Mouse (Mus musculus) MEL (cell line): Measurements from ENCODE around the gene Rftn2. TPM values are rescaled to one million over a fixed set of nuclear protein-coding genes. Genes with fewer than 3 reads are reported as not detected.

ENCODE experiments used
- DNase-seq: peaks from one replicate; pipeline ENCODE4 v3.0.0; 2011; ENCODE audit warnings: low read depth, low spot score
- H3K27ac ChIP-seq: 2 replicates; pipeline ENCODE4 v1.5.1; 2012; ENCODE audit warnings: low read depth, mild to moderate bottlenecking, control low read depth, low read length, moderate library complexity; ENCODE audit not compliant: control insufficient read depth
- H3K27me3 ChIP-seq, 2 experiments: fragments of 150-350 bp in 1 of 2; sonication (generic) in 1 of 2; 2 replicates each; pipeline ENCODE4 v1.6.1; 2012; ENCODE audit warnings: low read length in 2 of 2, mild to moderate bottlenecking in 2 of 2, improper control_type of control experiment in 1 of 2, moderate library complexity in 1 of 2; ENCODE audit not compliant: insufficient read depth in 2 of 2, control insufficient read depth in 1 of 2
- H3K36me3 ChIP-seq, 2 experiments: 2 replicates each; pipeline ENCODE4 v1.6.1; 2012 to 2014; ENCODE audit warnings: low read length in 2 of 2, improper control_type of control experiment in 1 of 2, inconsistent platforms in 1 of 2, mild to moderate bottlenecking in 1 of 2; ENCODE audit not compliant: insufficient read depth in 2 of 2, control insufficient read depth in 1 of 2
- H3K4me1 ChIP-seq, 2 experiments: fragments of 150-350 bp in 1 of 2; sonication (generic) in 1 of 2; 2 replicates each; pipeline ENCODE4 v1.6.1; 2012; ENCODE audit warnings: low read length in 2 of 2, improper control_type of control experiment in 1 of 2, mild to moderate bottlenecking in 1 of 2; ENCODE audit not compliant: insufficient read depth in 2 of 2, control insufficient read depth in 1 of 2
- H3K4me3 ChIP-seq, 2 experiments: fragments of 150-350 bp in 1 of 2; sonication (generic) in 1 of 2; 2 replicates each; pipeline ENCODE4 v1.5.1; 2012; ENCODE audit warnings: low read depth in 2 of 2, low read length in 2 of 2, mild to moderate bottlenecking in 2 of 2, moderate library complexity in 2 of 2, control low read depth in 1 of 2, improper control_type of control experiment in 1 of 2; ENCODE audit not compliant: control insufficient read depth in 1 of 2, insufficient read depth in 1 of 2
- H3K79me2 ChIP-seq: 2 replicates; pipeline ENCODE4 v1.6.1; 2012; ENCODE audit warnings: mild to moderate bottlenecking, low read length, moderate library complexity; ENCODE audit not compliant: control insufficient read depth, poor library complexity, insufficient read depth
- H3K9ac ChIP-seq: 2 replicates; pipeline ENCODE4 v1.6.1; 2012; ENCODE audit warnings: low read depth, mild to moderate bottlenecking, control low read depth, low read length, moderate library complexity; ENCODE audit not compliant: control insufficient read depth, poor library complexity, severe bottlenecking
- H3K9me3 ChIP-seq: fragments of 150-350 bp; sonication (generic); replicated peaks from 2 replicates; pipeline ENCODE4 v1.6.1; 2012; ENCODE audit warnings: mild to moderate bottlenecking, low read length, improper control_type of control experiment, moderate library complexity; ENCODE audit not compliant: insufficient read depth
- BHLHE40 ChIP-seq: IDR thresholded peaks from 2 replicates; pipeline ENCODE4 v1.6.1; 2012; ENCODE audit warnings: low read depth, mild to moderate bottlenecking, inconsistent platforms, low read length, improper control_type of control experiment, borderline replicate concordance
- CHD1 ChIP-seq: IDR thresholded peaks from 2 replicates; pipeline ENCODE4 v1.6.1; 2012; ENCODE audit warnings: low read depth, mild to moderate bottlenecking, inconsistent platforms, low read length, improper control_type of control experiment
- CHD2 ChIP-seq: IDR thresholded peaks from 2 replicates; pipeline ENCODE4 v1.6.1; 2011; ENCODE audit warnings: low read length, improper control_type of control experiment
- E2F4 ChIP-seq: IDR thresholded peaks from 2 replicates; pipeline ENCODE4 v1.6.1; 2011; ENCODE audit warnings: low read depth, low read length, improper control_type of control experiment, borderline replicate concordance
- ELF1 ChIP-seq: IDR thresholded peaks from 2 replicates; pipeline ENCODE4 v1.6.1; 2014; ENCODE audit warnings: low read depth, mild to moderate bottlenecking, inconsistent platforms, low read length, improper control_type of control experiment, moderate library complexity
- EP300 ChIP-seq, 2 experiments: IDR thresholded peaks; 2 replicates each; pipeline ENCODE4 v1.6.1; 2011; ENCODE audit warnings: improper control_type of control experiment in 2 of 2, low read length in 2 of 2, low read depth in 1 of 2, mild to moderate bottlenecking in 1 of 2
- ETS1 ChIP-seq: IDR thresholded peaks from 2 replicates; pipeline ENCODE4 v1.6.1; 2012; ENCODE audit warnings: low read depth, mild to moderate bottlenecking, inconsistent platforms, low read length, improper control_type of control experiment, moderate library complexity
- GABPA ChIP-seq: IDR thresholded peaks from 2 replicates; pipeline ENCODE4 v1.6.1; 2012; ENCODE audit warnings: low read depth, mild to moderate bottlenecking, inconsistent platforms, low read length, improper control_type of control experiment, moderate library complexity
- GATA1 ChIP-seq: IDR thresholded peaks from 2 replicates; pipeline ENCODE4 v1.6.1; 2011; ENCODE audit warnings: low read depth, low read length, improper control_type of control experiment
- HCFC1 ChIP-seq: IDR thresholded peaks from 2 replicates; pipeline ENCODE4 v1.6.1; 2012; ENCODE audit warnings: low read depth, mild to moderate bottlenecking, inconsistent platforms, low read length, improper control_type of control experiment, moderate library complexity
- KAT2A ChIP-seq: conservative IDR thresholded peaks from 2 replicates; pipeline ENCODE4 v1.6.1; 2012; ENCODE audit warnings: low read depth, low read length, improper control_type of control experiment, inconsistent platforms
- MAFK ChIP-seq: IDR thresholded peaks from 2 replicates; pipeline ENCODE4 v1.6.1; 2011; ENCODE audit warnings: low read depth, mild to moderate bottlenecking, low read length, improper control_type of control experiment, borderline replicate concordance
- MAX ChIP-seq: IDR thresholded peaks from 2 replicates; pipeline ENCODE4 v1.6.1; 2011; ENCODE audit warnings: low read length, improper control_type of control experiment
- MYB ChIP-seq: IDR thresholded peaks from 2 replicates; pipeline ENCODE4 v1.6.1; 2011; ENCODE audit warnings: mild to moderate bottlenecking, low read depth, low read length, improper control_type of control experiment
- MYC ChIP-seq: IDR thresholded peaks from 2 replicates; pipeline ENCODE4 v1.6.1; 2011; ENCODE audit warnings: low read depth, mild to moderate bottlenecking, low read length, improper control_type of control experiment, moderate library complexity
- NELFE ChIP-seq: IDR thresholded peaks from 2 replicates; pipeline ENCODE4 v1.6.1; 2011; ENCODE audit warnings: low read depth, low read length, improper control_type of control experiment
- NRF1 ChIP-seq: IDR thresholded peaks from 2 replicates; pipeline ENCODE4 v1.6.1; 2014; ENCODE audit warnings: low read depth, mild to moderate bottlenecking, inconsistent platforms, low read length, improper control_type of control experiment, moderate library complexity; ENCODE audit not compliant: poor library complexity, insufficient read depth, severe bottlenecking
- POLR2AphosphoS2 ChIP-seq: IDR thresholded peaks from 2 replicates; pipeline ENCODE4 v1.6.1; 2011; ENCODE audit warnings: low read length, improper control_type of control experiment
- RCOR1 ChIP-seq: IDR thresholded peaks from 2 replicates; pipeline ENCODE4 v1.6.1; 2012; ENCODE audit warnings: low read depth, mild to moderate bottlenecking, inconsistent platforms, low read length, improper control_type of control experiment
- SIN3A ChIP-seq: IDR thresholded peaks from 2 replicates; pipeline ENCODE4 v1.6.1; 2012; ENCODE audit warnings: low read length, improper control_type of control experiment, inconsistent platforms
- SMC3 ChIP-seq: IDR thresholded peaks from 2 replicates; pipeline ENCODE4 v1.6.1; 2011; ENCODE audit warnings: low read depth, low read length, improper control_type of control experiment
- TAL1 ChIP-seq: IDR thresholded peaks from 2 replicates; pipeline ENCODE4 v1.6.1; 2012; ENCODE audit warnings: mild to moderate bottlenecking, inconsistent platforms, low read length, moderate library complexity, mixed read lengths
- TBP ChIP-seq: IDR thresholded peaks from 2 replicates; pipeline ENCODE4 v1.8.0; 2011; ENCODE audit warnings: low read depth, low read length, improper control_type of control experiment
- TCF12 ChIP-seq: IDR thresholded peaks from 2 replicates; pipeline ENCODE4 v1.6.1; 2014; ENCODE audit warnings: low read depth, mild to moderate bottlenecking, inconsistent platforms, low read length, improper control_type of control experiment, moderate library complexity
- UBTF ChIP-seq: IDR thresholded peaks from 2 replicates; pipeline ENCODE4 v1.6.1; 2012; ENCODE audit warnings: low read depth, mild to moderate bottlenecking, inconsistent platforms, low read length, improper control_type of control experiment, moderate library complexity, borderline replicate concordance; ENCODE audit not compliant: insufficient read depth
- USF2 ChIP-seq, 2 experiments: IDR thresholded peaks; 2 replicates each; pipeline ENCODE4 v1.6.1; 2011 to 2012; ENCODE audit warnings: improper control_type of control experiment in 2 of 2, low read length in 2 of 2, borderline replicate concordance in 1 of 2, inconsistent platforms in 1 of 2, low read depth in 1 of 2, mild to moderate bottlenecking in 1 of 2; ENCODE audit not compliant: insufficient read depth in 1 of 2
- ZC3H11A ChIP-seq: IDR thresholded peaks from 2 replicates; pipeline ENCODE4 v1.6.1; 2012; ENCODE audit warnings: low read depth, mild to moderate bottlenecking, inconsistent platforms, low read length, improper control_type of control experiment
- ZNF384 ChIP-seq: IDR thresholded peaks from 2 replicates; pipeline ENCODE4 v1.6.1; 2012; ENCODE audit warnings: low read depth, mild to moderate bottlenecking, inconsistent platforms, low read length, improper control_type of control experiment
- polyA plus RNA-seq, 2 experiments: library from polyadenylated mRNA; stranded (reverse) in 1 of 2; unstranded in 1 of 2; fragments of >175 nt in 1 of 2; fragments of >200 nt in 1 of 2; gene quantifications; 2 replicates each; pipeline versions ENCODE4 v1.2.1 to v1.2.4; 2012; ENCODE audit warnings: low replicate concordance in 2 of 2, low read depth in 1 of 2; ENCODE audit not compliant: insufficient read length in 2 of 2, insufficient read depth in 1 of 2, missing spikeins in 1 of 2
- total RNA-seq: library from RNA; depleted of rRNA; stranded (reverse); fragments of 300-350 nt; gene quantifications from 2 replicates; pipeline ENCODE4 v1.2.3, GENCODE M21; 2012

Rftn2 gene
- total and polyA plus RNA-seq, 3 experiments: 0.01 TPM; not detected in 2

DNA sequence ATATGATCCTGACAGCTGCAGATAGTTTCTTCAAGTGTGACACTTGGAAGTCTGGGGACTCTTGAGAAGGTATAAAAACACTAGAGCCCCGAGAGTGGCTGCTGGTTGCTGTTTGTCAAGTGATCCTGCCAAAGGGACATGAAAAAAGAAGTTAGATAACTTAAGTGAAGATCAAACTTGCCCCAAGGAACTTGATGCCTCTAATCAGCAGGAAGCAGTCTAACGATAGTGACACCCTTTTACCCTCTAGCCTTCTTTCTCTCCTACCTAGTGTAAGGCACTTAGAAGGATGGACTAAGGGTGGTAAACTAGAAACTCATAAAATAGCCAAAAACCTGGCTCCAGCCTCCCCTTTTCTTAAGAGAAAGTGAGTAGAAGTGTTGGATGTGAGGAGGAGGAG lies 37.8 kb upstream of the Rftn2 start:
- Histone ChIP-seq H3K4me1 (peaks cover 13 to 14% of the 10 kb centered on the region in 2 experiments), H3K79me2 (no peaks in the 10 kb centered on the region), H3K27me3 (no peaks in the 10 kb centered on the region), H3K9ac (peak overlapping the region; percentile 52), H3K36me3 (peaks cover 0 to 19% of the 10 kb centered on the region in 2 experiments; a peak in 2 of 4 replicates), H3K27ac (peak overlapping the region; percentile 89), H3K9me3 (no peaks in the 10 kb centered on the region), H3K4me3 (peak overlapping the region; percentile 16 to 62)
- peak; percentile 84 for DNase-seq
- peak; percentile 58 for TF ChIP-seq MYB
- TF ChIP-seq HCFC1: peak; percentile 42; the same call in 1 of the 2 replicates
- peak; percentile 93 for TF ChIP-seq TCF12
- peak; percentile 95 for TF ChIP-seq GATA1
- no peak; the same call in 1 of the 2 replicates for TF ChIP-seq MAX
- no peak for TF ChIP-seq KAT2A
- no peak for TF ChIP-seq TAL1
- peak; percentile 74 for TF ChIP-seq ZNF384
- no peak for TF ChIP-seq SMC3
- TF ChIP-seq ZC3H11A: no peak
- TF ChIP-seq RCOR1: peak; percentile 81
- TF ChIP-seq NELFE: no peak
- TF ChIP-seq UBTF: no peak
- no peak for TF ChIP-seq MYC
- TF ChIP-seq CHD2: no peak
- TF ChIP-seq GABPA: no peak
- TF ChIP-seq MAFK: no peak
- no peak for TF ChIP-seq E2F4
- no peak for TF ChIP-seq POLR2AphosphoS2
- 0 out of 2 replicates have a peak, but pooled peaks have one; percentile 22 for TF ChIP-seq CHD1
- no peak for TF ChIP-seq ELF1
- peak; percentile 65 for TF ChIP-seq ETS1
- TF ChIP-seq NRF1: no peak
- peak; percentile 93 to 96 for TF ChIP-seq EP300 (IDR thresholded peaks at IDR 0.05; ENCODE audit: low read depth in 1 of 2, low read length in 2 of 2)
- no peak for TF ChIP-seq USF2 (IDR thresholded peaks at IDR 0.05; ENCODE audit: borderline replicate concordance in 1 of 2, insufficient read depth in 1 of 2, low read depth in 1 of 2, low read length in 2 of 2)
- TF ChIP-seq SIN3A: peak; percentile 71
- peak; percentile 65; the same call in 1 of the 2 replicates for TF ChIP-seq BHLHE40
- TF ChIP-seq TBP: peak; percentile 59; the same call in 1 of the 2 replicates
